Mouse (Mus musculus) heart, embryonic 10.5 days (tissue): Measurements from ENCODE around the gene Cabp1. TPM values are rescaled to one million over a fixed set of nuclear protein-coding genes. Genes with fewer than 3 reads are reported as not detected.

Experiments used
- DNase-seq: peaks from one replicate; pipeline ENCODE4 v3.0.0-alpha.2; 2017; ENCODE audit warnings: low spot score
- H3K27ac ChIP-seq: fragments of 300-500 bp; sonication (generic); 2 replicates; pipeline ENCODE4 v1.5.1; 2016; ENCODE audit warnings: mild to moderate bottlenecking
- H3K27me3 ChIP-seq: fragments of 300-500 bp; sonication (generic); 2 replicates; pipeline ENCODE4 v1.6.1; 2016; ENCODE audit warnings: mild to moderate bottlenecking; ENCODE audit not compliant: poor library complexity, insufficient read depth, severe bottlenecking
- H3K36me3 ChIP-seq: fragments of 300-500 bp; sonication (generic); 2 replicates; pipeline ENCODE4 v1.6.1; 2016; ENCODE audit warnings: mild to moderate bottlenecking, moderate library complexity
- H3K4me1 ChIP-seq: fragments of 300-500 bp; sonication (generic); 2 replicates; pipeline ENCODE4 v1.6.1; 2016; ENCODE audit warnings: mild to moderate bottlenecking
- H3K4me3 ChIP-seq: fragments of 300-500 bp; sonication (generic); 2 replicates; pipeline ENCODE4 v1.5.1; 2016; ENCODE audit warnings: mild to moderate bottlenecking, moderate library complexity
- H3K9me3 ChIP-seq: fragments of 300-500 bp; sonication (generic); 2 replicates; pipeline ENCODE4 v1.6.1; 2016; ENCODE audit warnings: mild to moderate bottlenecking, moderate library complexity
- WGBS: fragments of 180-500 bp; shearing (Covaris S2); methylation state at CpG from one replicate; pipeline ENCODE4 v1.1.7; 2016; 5-methylcytosine and 5-hydroxymethylcytosine counted together
- polyA plus RNA-seq: library from polyadenylated mRNA; unstranded; fragments of >200 nt; fragmentation: Nextera tagmentation; extraction: Ambion mirVana; gene quantifications from 2 replicates; pipeline ENCODE4 v1.2.1, GENCODE M21; 2016

Cabp1 gene
- polyA plus RNA-seq, 1 experiment from 2014 or later: 1.2 TPM

DNA sequence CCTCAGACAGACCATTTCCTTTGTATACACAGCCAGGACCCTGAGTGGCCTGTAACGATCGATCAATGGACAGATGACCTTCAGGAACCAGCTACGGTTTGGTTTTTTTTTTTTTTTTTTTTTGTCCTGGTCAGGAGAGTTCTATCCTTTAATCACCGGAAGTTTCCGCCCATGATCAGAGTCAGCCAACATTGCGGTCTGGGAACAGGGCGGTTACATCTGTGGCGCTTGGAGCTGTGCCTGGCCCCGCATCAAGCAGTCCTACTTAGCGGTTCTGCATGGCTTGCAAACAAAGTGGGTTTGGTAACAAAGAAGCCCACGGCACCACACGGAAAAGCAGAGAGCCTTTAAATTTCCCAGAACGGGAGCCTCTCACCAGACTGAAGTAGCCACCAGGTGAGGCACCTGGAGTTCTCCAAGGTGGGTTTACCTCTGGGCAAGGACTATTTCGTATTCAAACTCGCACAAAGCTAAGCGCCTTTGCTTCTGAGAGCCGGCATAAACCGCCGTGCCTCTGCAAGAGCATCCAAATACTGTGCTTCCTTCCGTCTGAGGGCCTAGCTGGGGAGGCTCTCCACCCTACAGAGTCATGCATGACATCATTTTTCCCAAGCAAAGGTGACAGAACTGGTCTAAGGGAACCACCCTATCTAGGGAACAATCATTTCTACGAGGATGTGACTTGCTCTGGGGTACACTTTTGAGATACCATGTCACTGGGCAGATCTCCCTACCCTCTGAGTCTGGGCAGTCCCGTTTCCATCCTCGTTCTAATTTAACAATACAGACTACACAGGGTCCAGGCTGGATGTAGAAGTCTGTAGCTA, 9.8 kb upstream of the Cabp1 start:
- Histone ChIP-seq H3K36me3 (no peaks in the 10 kb centered on the region), H3K27me3 (peaks cover 26% of the 10 kb centered on the region), H3K4me3 (peak overlapping the region; percentile 59), H3K4me1 (peaks cover 20% of the 10 kb centered on the region), H3K9me3 (no peaks in the 10 kb centered on the region), H3K27ac (peak overlapping the region; percentile 77; the same call in 1 of the 2 replicates)
- DNase-seq: no peak
- WGBS: 14% methylated on average over 23 of the region's 23 CpGs

DNA sequence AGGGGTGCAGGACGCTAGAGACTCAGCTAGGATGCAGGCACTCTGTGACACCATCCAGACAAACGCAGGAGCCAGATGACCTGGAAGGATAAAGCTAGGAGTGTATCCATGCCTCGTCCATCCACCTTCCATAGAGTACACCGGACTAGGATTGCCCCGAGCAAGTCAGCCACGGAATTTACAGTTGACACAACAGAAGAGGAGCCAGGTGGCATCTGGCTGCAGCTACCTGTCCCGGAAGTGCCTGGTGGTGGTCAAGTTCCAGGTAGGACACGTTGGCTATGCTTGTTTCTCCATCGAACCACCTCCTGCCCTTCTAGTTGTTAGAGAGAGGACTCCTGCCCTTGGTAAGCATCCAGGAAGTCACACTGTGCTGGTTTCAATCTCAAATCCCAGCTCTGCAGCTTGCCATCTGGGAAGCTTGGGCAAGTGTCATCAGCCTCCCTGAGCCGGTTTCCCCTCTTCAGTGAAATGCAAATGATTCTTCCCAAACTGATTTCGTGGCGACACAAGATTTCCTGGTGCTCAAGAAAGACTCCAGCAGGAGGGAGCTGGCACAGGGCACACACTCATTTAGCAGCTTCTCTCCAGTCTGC, 543 bp upstream of the Cabp1 start:
- DNase-seq: no peak
- Histone ChIP-seq H3K27ac (no peak overlapping the region), H3K9me3 (no peaks in the 10 kb centered on the region), H3K36me3 (no peaks in the 10 kb centered on the region), H3K4me1 (peaks cover 28% of the 10 kb centered on the region), H3K27me3 (peaks cover 76% of the 10 kb centered on the region), H3K4me3 (peak overlapping the region; percentile 76)
- 5% methylated on average over 12 of the region's 12 CpGs for whole genome bisulfite sequencing

GRCm38 (mm10) chr5:115193226-115193625, 955 bp downstream of the Cabp1 start:
- 1% methylated on average over 34 of the region's 34 CpGs for WGBS
- no peak overlapping the region for H3K27ac ChIP-seq
- H3K27me3 ChIP-seq: peaks cover 86% of the 10 kb centered on the region
- no peaks in the 10 kb centered on the region for H3K36me3 ChIP-seq
- H3K9me3 ChIP-seq: no peaks in the 10 kb centered on the region
- H3K4me3 ChIP-seq: peak overlapping the region; percentile 76
- no peak for DNase-seq
- H3K4me1 ChIP-seq: peaks cover 28% of the 10 kb centered on the region

DNA sequence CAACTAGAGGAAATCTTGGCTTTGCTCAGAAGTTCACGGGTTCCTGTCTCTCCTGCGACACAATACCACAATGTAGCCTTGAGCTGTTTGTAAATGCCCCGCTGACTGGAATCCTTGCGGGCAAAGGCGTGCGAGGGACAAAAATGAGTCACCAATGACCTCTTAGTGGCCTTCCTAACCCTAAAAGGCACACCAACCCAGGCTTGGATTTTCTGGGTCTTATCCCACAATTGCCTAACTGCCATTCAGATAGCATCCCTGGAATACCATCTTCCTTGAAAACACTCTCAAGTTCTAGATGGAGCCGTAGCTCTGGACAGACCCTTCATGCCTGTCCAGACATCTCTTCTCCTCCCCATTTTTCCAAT, 1.4 kb downstream of the Cabp1 start:
- Histone ChIP-seq H3K36me3 (no peaks in the 10 kb centered on the region), H3K4me3 (peak overlapping the region; percentile 76), H3K27me3 (peaks cover 86% of the 10 kb centered on the region), H3K27ac (no peak overlapping the region), H3K4me1 (peaks cover 28% of the 10 kb centered on the region), H3K9me3 (no peaks in the 10 kb centered on the region)
- no peak for DNase-seq
- 15% methylated on average over 7 of the region's 7 CpGs for WGBS

- Histone ChIP-seq H3K27me3 (peaks cover 88% of the 10 kb centered on the region), H3K9me3 (no peaks in the 10 kb centered on the region), H3K36me3 (no peaks in the 10 kb centered on the region), H3K4me1 (peaks cover 34% of the 10 kb centered on the region), H3K27ac (no peak overlapping the region), H3K4me3 (peak overlapping the region; percentile 12)
- no peak for DNase-seq
- 12% methylated on average over 29 of the region's 29 CpGs for WGBS
Measured at GRCm38 (mm10) chr5:115191880-115192827, 2.0 kb downstream of the Cabp1 start.

DNA sequence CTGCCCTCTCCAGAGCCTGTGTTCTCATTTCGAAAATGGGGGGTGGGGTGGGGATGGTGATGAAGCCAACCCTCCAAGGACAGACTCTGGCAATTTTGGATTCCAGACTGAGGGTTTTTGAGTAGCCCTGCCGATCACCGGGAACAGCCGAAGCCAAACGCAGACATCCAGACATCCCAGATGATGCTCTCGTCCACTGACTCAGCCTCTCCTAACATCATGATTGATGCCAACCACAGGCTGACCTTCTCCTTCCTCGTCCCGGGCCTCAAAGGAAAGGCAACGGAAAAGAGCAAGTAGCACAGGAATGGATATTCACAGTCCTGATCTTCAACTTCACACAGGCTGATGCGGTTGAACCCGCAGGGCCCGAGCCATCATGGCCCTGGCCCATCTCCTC, 4.1 kb downstream of the Cabp1 start:
- H3K4me3 ChIP-seq: no peak overlapping the region
- WGBS: 78% methylated on average over 12 of the region's 12 CpGs
- peaks cover 46% of the 10 kb centered on the region for H3K4me1 ChIP-seq
- DNase-seq: no peak
- H3K9me3 ChIP-seq: no peaks in the 10 kb centered on the region
- peaks cover 85% of the 10 kb centered on the region for H3K27me3 ChIP-seq
- no peak overlapping the region for H3K27ac ChIP-seq
- no peaks in the 10 kb centered on the region for H3K36me3 ChIP-seq

DNA sequence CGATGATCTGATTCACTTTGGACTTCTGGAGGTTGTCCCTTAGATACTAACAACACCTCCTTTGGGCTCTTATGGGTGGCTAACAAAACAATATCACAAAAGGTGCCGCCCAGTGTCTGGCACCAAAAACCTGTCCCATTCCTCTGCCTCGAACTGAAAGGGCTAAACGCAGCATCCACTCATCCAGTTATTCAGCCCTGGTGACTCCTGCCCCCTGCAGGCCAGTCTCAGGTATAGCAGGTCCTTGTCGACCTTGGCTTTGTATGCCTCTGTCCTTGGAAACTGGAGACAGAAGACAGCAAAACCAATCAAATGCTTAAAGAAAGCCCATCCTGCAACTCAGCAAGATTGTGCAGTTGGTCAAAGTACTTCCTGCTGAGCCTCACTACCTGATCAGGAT, 5.4 kb downstream of the Cabp1 start:
- peaks cover 73% of the 10 kb centered on the region for H3K27me3 ChIP-seq
- H3K4me1 ChIP-seq: peaks cover 45% of the 10 kb centered on the region
- 51% methylated on average over 5 of the region's 5 CpGs for whole genome bisulfite sequencing
- H3K4me3 ChIP-seq: no peak overlapping the region
- no peaks in the 10 kb centered on the region for H3K9me3 ChIP-seq
- H3K27ac ChIP-seq: no peak overlapping the region
- no peaks in the 10 kb centered on the region for H3K36me3 ChIP-seq
- DNase-seq: no peak

- peak; percentile 95 for DNase-seq
- Histone ChIP-seq H3K27ac (0 out of 2 replicates have a peak overlapping the region, but pooled peaks have one; percentile 11), H3K27me3 (peaks cover 59% of the 10 kb centered on the region), H3K4me3 (peak overlapping the region; percentile 36), H3K4me1 (peaks cover 44% of the 10 kb centered on the region), H3K36me3 (no peaks in the 10 kb centered on the region), H3K9me3 (no peaks in the 10 kb centered on the region)
- WGBS: 18% methylated on average over 26 of the region's 26 CpGs
Measured at GRCm38 (mm10) chr5:115187188-115188131, 6.7 kb downstream of the Cabp1 start.

DNA sequence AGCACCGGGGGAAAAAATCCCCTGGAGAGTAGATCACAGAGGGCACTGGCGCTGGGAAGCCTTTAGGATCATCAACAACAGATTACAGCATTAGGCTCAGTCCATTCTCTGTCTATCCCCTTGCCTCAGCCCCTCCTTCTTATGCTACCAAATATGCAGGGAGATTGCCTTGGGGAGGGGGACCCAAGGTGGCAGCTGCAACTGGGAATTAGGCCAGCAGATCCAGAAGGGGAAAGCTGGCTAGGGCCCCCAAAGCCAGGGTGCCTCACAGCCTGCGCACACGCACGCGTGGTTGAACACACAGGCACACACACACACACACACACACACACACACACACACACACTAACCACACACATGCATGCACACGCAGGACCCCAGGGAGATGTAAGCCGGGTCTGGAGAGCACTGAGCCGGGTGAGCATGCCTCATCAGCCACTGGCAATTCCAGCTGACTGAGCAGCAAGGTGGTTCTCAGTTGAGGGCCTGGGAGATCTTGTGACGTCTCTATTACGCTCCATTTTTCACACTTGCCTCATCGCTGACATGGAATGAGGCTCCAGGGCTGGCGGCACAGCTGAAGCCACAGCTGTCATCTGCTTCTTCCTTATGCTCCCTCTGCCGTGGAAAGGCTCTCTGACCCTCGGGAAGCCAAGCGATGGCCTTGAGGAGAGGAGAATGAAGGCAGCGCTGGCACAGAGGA, 7.7 kb downstream of the Cabp1 start:
- Histone ChIP-seq H3K9me3 (no peaks in the 10 kb centered on the region), H3K4me1 (peaks cover 47% of the 10 kb centered on the region), H3K36me3 (no peaks in the 10 kb centered on the region), H3K4me3 (peak overlapping the region; percentile 36), H3K27me3 (peaks cover 50% of the 10 kb centered on the region), H3K27ac (no peak overlapping the region; the same call in 1 of the 2 replicates)
- peak; percentile 75 for DNase-seq
- WGBS: 40% methylated on average over 17 of the region's 17 CpGs

- H3K27ac ChIP-seq: 0 out of 2 replicates have a peak overlapping the region, but pooled peaks have one; percentile 7
- DNase-seq: no peak
- peaks cover 61% of the 10 kb centered on the region for H3K4me1 ChIP-seq
- no peaks in the 10 kb centered on the region for H3K9me3 ChIP-seq
- no peaks in the 10 kb centered on the region for H3K36me3 ChIP-seq
- WGBS: 20% methylated on average over 15 of the region's 15 CpGs
- H3K4me3 ChIP-seq: peak overlapping the region; percentile 23; the same call in 1 of the 2 replicates
- peaks cover 32% of the 10 kb centered on the region for H3K27me3 ChIP-seq
Measured at GRCm38 (mm10) chr5:115184726-115185125, 9.5 kb downstream of the Cabp1 start.

DNA sequence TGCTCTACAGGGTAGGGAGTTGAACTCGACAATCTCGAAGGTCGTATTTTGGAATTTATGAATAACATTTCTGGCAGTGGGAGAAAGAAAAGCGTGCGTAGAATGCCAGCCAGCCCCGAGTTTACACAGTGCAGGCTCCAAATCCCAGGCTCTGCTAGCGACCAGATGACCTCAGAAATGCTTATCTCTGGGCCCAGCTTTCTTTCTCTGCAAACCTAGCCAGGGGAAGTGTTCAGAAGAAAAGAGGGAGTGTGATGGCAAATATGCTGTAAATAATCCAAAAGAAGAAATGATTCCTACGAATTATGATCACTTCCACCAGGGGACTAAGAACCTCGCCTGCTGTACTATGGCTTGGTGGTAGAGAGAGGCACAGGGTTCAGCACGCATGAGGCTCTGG, 10.7 kb downstream of the Cabp1 start:
- Histone ChIP-seq H3K4me1 (peaks cover 61% of the 10 kb centered on the region), H3K36me3 (no peaks in the 10 kb centered on the region), H3K9me3 (no peaks in the 10 kb centered on the region), H3K27me3 (peaks cover 22% of the 10 kb centered on the region), H3K27ac (peak overlapping the region; percentile 53; the same call in 1 of the 2 replicates), H3K4me3 (no peak overlapping the region)
- no peak for DNase-seq
- 54% methylated on average over 10 of the region's 10 CpGs for WGBS
